Mouse (Mus musculus): Measurements from ENCODE around the gene Rapgef1. TPM values are rescaled to one million over a fixed set of nuclear protein-coding genes. Genes with fewer than 3 reads are reported as not detected.
A peak's percentile ranks its signal among the peaks of the same experiment; 100 is the strongest.
"Not testable (repeated sequence)": the region's sequence is repeated elsewhere in the genome, so short reads cannot be mapped to it uniquely, and the experiment has no call there.

Gene Rapgef1
- polyA plus RNA-seq, 1 experiment from 2014 or later: 17.3 TPM

DNA sequence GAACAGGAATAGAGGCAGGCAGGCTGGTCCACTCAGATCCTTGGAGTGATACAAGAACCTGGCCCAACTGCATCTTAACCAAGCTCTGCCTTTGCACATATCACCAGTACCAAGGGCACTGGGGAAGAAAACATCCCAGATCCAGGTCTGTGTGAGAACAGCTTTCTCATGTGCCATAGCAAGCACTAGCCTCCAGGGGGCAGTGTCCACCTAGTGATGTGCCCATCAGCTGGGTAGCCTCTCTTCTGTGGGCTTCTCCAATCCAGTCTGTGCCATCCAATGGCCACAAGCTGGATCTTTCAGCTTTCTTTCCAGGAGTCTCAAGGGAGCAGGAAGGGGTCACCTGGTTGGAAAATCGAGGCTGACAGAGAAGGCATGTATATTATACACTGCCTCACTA, 145.3 kb downstream of the Rapgef1 start:
- Histone ChIP-seq H3K9me3 (replicated peaks; ENCODE audit: control insufficient read depth, low read length) (no peaks in the 10 kb centered on the region), H3K27me3 (replicated peaks; ENCODE audit: control insufficient read depth, insufficient read depth, low read length) (no peaks in the 10 kb centered on the region), H3K4me2 (ENCODE audit: low read length) (no peak overlapping the region), H3K4me1 (ENCODE audit: control insufficient read depth, insufficient read depth, low read length) (no peaks in the 10 kb centered on the region), H3K9ac (ENCODE audit: low read length) (no peak overlapping the region), H3K36me3 (ENCODE audit: control insufficient read depth, insufficient read depth, low read length) (no peaks in the 10 kb centered on the region), H3K4me3 (ENCODE audit: low read depth, low read length) (no peak overlapping the region), H3K27ac (ENCODE audit: low read depth, low read length) (no peak overlapping the region)
- 3% methylated on average over 1 of the region's 1 CpGs for WGBS
- DNase-seq (ENCODE audit: low spot score) (peak; percentile 77), ATAC-seq (peak; percentile 58)

DNA sequence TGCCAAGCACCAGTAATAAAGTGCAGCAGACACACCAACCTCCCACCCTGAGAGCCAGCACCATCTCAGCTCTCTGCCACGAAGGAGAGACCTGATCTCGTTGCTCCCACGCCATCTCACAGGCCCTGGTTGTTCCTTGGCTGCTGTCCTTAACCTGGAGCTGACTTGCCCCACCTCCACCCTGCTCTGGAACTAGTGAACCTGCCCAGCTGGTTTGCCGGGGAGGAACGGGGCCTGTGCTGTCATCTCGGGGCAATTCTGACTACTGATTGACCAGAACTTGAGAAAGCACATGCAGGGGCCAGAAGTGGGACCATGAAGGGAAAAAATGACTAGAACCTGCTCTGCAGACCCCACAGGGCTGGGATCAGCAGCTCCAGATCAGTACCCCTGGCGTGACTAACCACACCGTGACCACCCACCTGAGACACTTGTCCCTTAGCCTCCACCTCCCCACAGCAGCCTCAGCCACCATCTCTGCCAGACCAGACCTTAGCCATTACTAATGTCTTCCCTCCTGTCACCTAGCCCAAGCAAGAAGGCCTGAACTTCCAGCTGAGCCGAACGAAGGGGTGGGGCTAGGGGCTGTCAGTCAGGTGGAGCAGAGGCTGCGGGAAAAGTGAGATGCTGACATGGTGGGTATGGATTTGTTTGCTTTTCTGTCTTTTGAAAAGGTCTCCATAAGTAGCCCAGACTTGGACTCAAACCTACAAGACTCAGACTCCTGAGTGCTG, 148.6 kb downstream of the Rapgef1 start:
- Histone ChIP-seq H3K36me3 (ENCODE audit: control insufficient read depth, insufficient read depth, low read length) (peaks cover 6% of the 10 kb centered on the region; the same call in 1 of the 2 replicates), H3K4me2 (ENCODE audit: low read length) (no peak overlapping the region), H3K4me1 (ENCODE audit: control insufficient read depth, insufficient read depth, low read length) (no peaks in the 10 kb centered on the region), H3K27ac (ENCODE audit: low read depth, low read length) (no peak overlapping the region), H3K9me3 (replicated peaks; ENCODE audit: control insufficient read depth, low read length) (no peaks in the 10 kb centered on the region), H3K9ac (ENCODE audit: low read length) (no peak overlapping the region), H3K27me3 (replicated peaks; ENCODE audit: control insufficient read depth, insufficient read depth, low read length) (no peaks in the 10 kb centered on the region), H3K4me3 (ENCODE audit: low read depth, low read length) (no peak overlapping the region)
- no peak for DNase-seq (ENCODE audit: low spot score)
- 72% methylated on average over 11 of the region's 11 CpGs for WGBS
- no peak for ATAC-seq

DNA sequence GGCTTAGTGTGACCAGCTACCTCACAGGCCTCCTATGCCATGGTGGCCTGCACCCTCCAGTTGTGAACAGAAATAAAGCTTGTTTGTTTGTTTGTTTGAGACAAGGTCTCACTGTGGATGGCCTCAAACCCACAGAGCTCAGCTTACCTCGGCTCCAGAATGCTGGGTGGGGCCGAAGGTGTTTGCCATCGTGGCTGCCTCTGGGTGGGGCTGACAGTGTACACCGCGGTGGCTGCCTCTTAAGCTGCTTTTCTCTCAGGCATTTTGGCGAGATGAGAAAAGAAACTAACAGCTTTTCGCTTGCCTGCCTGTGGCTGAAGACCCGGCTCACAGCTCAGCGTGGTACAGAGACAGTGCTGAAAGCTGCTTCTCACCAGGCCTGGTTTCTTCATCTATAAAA, 149.4 kb downstream of the Rapgef1 start:
- H3K36me3 ChIP-seq (ENCODE audit: control insufficient read depth, insufficient read depth, low read length): peaks cover 11% of the 10 kb centered on the region; the same call in 1 of the 2 replicates
- H3K9ac ChIP-seq (ENCODE audit: low read length): no peak overlapping the region
- H3K4me2 ChIP-seq (ENCODE audit: low read length): no peak overlapping the region
- H3K9me3 ChIP-seq (replicated peaks; ENCODE audit: control insufficient read depth, low read length): no peaks in the 10 kb centered on the region
- no peak for ATAC-seq
- DNase-seq (ENCODE audit: low spot score): no peak
- no peak overlapping the region for H3K4me3 ChIP-seq (ENCODE audit: low read depth, low read length)
- no peaks in the 10 kb centered on the region for H3K27me3 ChIP-seq (replicated peaks; ENCODE audit: control insufficient read depth, insufficient read depth, low read length)
- WGBS: 62% methylated on average over 9 of the region's 9 CpGs
- H3K4me1 ChIP-seq (ENCODE audit: control insufficient read depth, insufficient read depth, low read length): no peaks in the 10 kb centered on the region
- H3K27ac ChIP-seq (ENCODE audit: low read depth, low read length): no peak overlapping the region

DNA sequence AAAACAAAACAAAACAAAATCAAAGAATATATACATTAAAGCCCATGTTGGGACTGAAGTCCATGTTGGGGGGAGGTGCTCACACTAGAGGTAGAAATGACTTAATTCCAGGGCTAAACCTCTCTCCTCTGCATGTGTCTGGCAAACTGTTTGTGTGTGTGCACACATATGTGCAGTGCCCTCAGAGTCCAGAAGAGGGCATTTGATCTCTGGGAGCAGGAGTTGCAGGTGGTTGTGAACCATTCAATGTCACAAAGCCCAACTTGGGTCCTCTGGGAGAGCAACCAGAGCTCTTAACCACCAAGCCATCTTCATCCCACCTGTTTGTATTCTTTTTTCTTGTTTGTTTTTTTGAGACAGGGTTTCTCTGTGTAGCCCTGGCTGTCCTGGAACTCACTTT, 150.6 kb downstream of the Rapgef1 start:
- Histone ChIP-seq H3K9me3 (replicated peaks; ENCODE audit: control insufficient read depth, low read length) (no peaks in the 10 kb centered on the region), H3K27ac (ENCODE audit: low read depth, low read length) (no peak overlapping the region), H3K4me2 (ENCODE audit: low read length) (no peak overlapping the region), H3K27me3 (replicated peaks; ENCODE audit: control insufficient read depth, insufficient read depth, low read length) (no peaks in the 10 kb centered on the region), H3K4me1 (ENCODE audit: control insufficient read depth, insufficient read depth, low read length) (no peaks in the 10 kb centered on the region), H3K4me3 (ENCODE audit: low read depth, low read length) (no peak overlapping the region), H3K36me3 (ENCODE audit: control insufficient read depth, insufficient read depth, low read length) (peaks cover 15% of the 10 kb centered on the region; the same call in 1 of the 2 replicates), H3K9ac (ENCODE audit: low read length) (no peak overlapping the region)
- no peak for DNase-seq (ENCODE audit: low spot score)
- ATAC-seq: no peak

DNA sequence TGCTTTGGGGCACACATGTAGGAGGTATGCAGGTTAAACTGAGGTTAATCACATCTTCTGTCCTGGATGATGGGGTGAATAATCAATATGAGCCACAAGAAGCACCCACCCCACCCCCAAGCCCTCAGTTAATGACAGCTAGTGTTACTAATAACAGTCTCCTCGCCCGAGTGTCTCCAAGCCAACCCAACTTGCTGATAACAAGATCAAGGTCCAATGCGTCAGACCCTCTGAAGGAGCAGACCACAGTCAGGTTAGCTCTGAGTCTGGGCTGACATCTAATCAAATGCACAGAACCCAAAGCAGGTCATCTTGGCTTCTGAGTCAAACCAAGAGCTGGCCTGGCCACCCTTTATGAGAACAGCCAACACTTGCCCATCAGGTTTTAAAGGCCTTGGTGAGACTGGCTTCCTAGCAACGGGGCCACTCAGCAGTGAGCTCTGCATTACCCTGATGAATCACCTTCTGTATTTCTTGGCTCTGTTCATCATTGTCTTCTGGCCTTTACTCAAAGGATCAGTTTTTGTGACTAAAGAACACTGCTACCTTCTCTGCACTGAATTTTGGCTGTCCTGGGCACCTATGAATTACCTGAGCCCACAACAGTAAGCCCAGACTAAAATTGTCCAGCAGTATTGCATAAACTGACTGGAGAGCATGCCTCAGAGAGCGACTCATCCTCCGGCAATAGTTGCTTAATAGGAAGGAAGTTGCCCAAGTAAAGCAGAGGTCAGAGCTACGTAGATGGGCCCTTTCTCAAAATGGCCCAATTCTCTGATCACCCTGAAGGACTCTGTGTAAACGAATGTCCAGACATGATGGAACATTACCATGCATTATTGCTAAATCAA, 152.3 kb downstream of the Rapgef1 start:
- H3K36me3 ChIP-seq (ENCODE audit: control insufficient read depth, insufficient read depth, low read length): peaks cover 21% of the 10 kb centered on the region
- no peak overlapping the region for H3K27ac ChIP-seq (ENCODE audit: low read depth, low read length)
- no peak for ATAC-seq
- H3K4me3 ChIP-seq (ENCODE audit: low read depth, low read length): no peak overlapping the region
- H3K27me3 ChIP-seq (replicated peaks; ENCODE audit: control insufficient read depth, insufficient read depth, low read length): no peaks in the 10 kb centered on the region
- H3K4me2 ChIP-seq (ENCODE audit: low read length): no peak overlapping the region
- no peak for DNase-seq (ENCODE audit: low spot score)
- no peaks in the 10 kb centered on the region for H3K4me1 ChIP-seq (ENCODE audit: control insufficient read depth, insufficient read depth, low read length)
- WGBS: 93% methylated on average over 8 of the region's 8 CpGs
- H3K9ac ChIP-seq (ENCODE audit: low read length): no peak overlapping the region
- no peaks in the 10 kb centered on the region for H3K9me3 ChIP-seq (replicated peaks; ENCODE audit: control insufficient read depth, low read length)

- Histone ChIP-seq H3K4me3 (ENCODE audit: low read depth, low read length) (no peak overlapping the region), H3K9me3 (replicated peaks; ENCODE audit: control insufficient read depth, low read length) (no peaks in the 10 kb centered on the region), H3K4me1 (ENCODE audit: control insufficient read depth, insufficient read depth, low read length) (no peaks in the 10 kb centered on the region), H3K36me3 (ENCODE audit: control insufficient read depth, insufficient read depth, low read length) (peaks cover 35% of the 10 kb centered on the region), H3K27ac (ENCODE audit: low read depth, low read length) (no peak overlapping the region), H3K4me2 (ENCODE audit: low read length) (no peak overlapping the region), H3K27me3 (replicated peaks; ENCODE audit: control insufficient read depth, insufficient read depth, low read length) (no peaks in the 10 kb centered on the region), H3K9ac (ENCODE audit: low read length) (no peak overlapping the region)
- WGBS: 87% methylated on average over 4 of the region's 4 CpGs
- ATAC-seq: no peak
- no peak for DNase-seq (ENCODE audit: low spot score)
These were observed 153.8 kb downstream of the Rapgef1 start for GRCm38 (mm10) chr2:29773323-29773722.

DNA sequence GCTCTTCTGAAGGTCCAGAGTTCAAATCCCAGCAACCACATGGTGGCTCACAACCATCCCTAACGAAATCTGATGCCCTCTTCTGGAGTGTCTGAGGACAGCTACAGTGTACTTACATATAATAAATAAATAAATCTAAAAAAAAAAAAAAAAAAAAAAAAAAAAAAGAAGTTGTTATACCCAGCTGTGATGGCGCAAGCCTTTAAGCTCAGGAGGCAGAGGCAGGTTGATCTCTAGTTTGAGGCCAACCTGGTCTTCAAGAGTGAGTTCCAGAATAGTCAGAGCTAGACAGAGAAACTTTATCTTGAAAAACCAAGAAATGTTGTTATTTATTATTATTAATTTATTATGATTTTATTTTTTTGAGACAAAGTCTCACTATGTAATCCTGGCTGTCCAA, 161.7 kb downstream of the Rapgef1 start:
- 94% methylated on average over 2 of the region's 2 CpGs for WGBS

DNA sequence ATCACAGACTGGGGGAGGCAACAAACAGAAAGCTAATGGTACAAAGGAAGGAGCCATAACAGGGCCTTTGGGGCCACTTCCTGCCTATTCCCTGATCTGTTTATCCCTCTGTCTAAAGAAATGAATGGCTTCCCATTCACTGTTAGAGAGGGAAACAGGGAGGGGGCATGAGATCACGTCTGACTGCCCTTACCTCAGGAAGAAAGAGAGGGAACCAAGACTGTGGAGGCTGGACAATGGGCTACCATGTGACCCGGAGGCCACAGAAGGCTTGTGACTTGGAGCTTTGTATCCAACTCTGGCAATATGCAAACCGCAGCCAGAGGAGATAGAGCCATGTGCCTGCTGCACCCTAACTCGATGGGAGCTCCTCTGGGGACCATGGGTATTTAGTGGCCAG, 164.8 kb downstream of the Rapgef1 start:
- H3K9ac ChIP-seq (ENCODE audit: low read length): no peak overlapping the region
- no peak for ATAC-seq
- 62% methylated on average over 4 of the region's 4 CpGs for WGBS
- H3K27ac ChIP-seq (ENCODE audit: low read depth, low read length): no peak overlapping the region
- no peak overlapping the region for H3K4me2 ChIP-seq (ENCODE audit: low read length)
- DNase-seq (ENCODE audit: low spot score): no peak
- H3K9me3 ChIP-seq (replicated peaks; ENCODE audit: control insufficient read depth, low read length): no peaks in the 10 kb centered on the region
- peaks cover 12% of the 10 kb centered on the region for H3K4me1 ChIP-seq (ENCODE audit: control insufficient read depth, insufficient read depth, low read length)
- H3K27me3 ChIP-seq (replicated peaks; ENCODE audit: control insufficient read depth, insufficient read depth, low read length): no peaks in the 10 kb centered on the region
- H3K4me3 ChIP-seq (ENCODE audit: low read depth, low read length): no peak overlapping the region
- H3K36me3 ChIP-seq (ENCODE audit: control insufficient read depth, insufficient read depth, low read length): peaks cover 70% of the 10 kb centered on the region

More for the DNA sequence above, 161.7 kb downstream of the Rapgef1 start:
- not testable (repeated sequence) for ATAC-seq; H3K27ac ChIP-seq (ENCODE audit: low read depth, low read length); H3K4me3 ChIP-seq (ENCODE audit: low read depth, low read length); DNase-seq (ENCODE audit: low spot score); H3K9me3 ChIP-seq (replicated peaks; ENCODE audit: control insufficient read depth, low read length); H3K9ac ChIP-seq (ENCODE audit: low read length); H3K4me1 ChIP-seq (ENCODE audit: control insufficient read depth, insufficient read depth, low read length); H3K4me2 ChIP-seq (ENCODE audit: low read length); H3K27me3 ChIP-seq (replicated peaks; ENCODE audit: control insufficient read depth, insufficient read depth, low read length)
- peaks cover 98% of the 10 kb centered on the region for H3K36me3 ChIP-seq (ENCODE audit: control insufficient read depth, insufficient read depth, low read length)

Data from forebrain, embryonic 14.5 days (tissue).